Mouse (Mus musculus) adrenal gland, adult (tissue): ENCODE results near the gene Tff3.
A peak's percentile ranks its signal among the peaks of the same experiment; 100 is the strongest.

Experiments used
- DNase-seq, 2 experiments: peaks; one replicate each; pipeline ENCODE4 v3.0.0; 2022 to 2023; ENCODE audit warnings: low spot score in 1 of 2; ENCODE audit not compliant: inconsistent age in 2 of 2

Gene Tff3

GRCm38 (mm10) chr17:31125548-31126266 lies 3.7 kb downstream of the Tff3 start:
- DNase-seq = no peak

DNA sequence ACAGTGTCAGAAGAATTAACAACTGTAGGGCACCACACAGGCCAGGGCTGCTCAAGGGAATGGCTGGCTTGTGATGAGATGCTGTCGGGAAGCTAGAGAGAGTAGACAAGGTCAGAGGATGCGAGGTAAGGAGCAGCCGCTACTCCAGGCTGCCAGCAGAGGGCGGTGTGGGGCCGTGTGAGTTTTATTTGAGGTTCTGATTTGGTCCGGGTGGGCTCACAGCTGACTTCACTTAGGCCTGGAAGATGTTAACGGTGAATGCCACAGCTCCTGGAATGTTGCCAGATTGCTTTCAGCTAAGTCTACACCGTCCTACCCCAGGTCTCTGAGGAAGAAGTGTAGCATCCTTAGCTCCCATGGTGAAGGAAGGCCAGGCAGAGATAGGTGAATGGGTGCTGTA lies 7.5 kb downstream of the Tff3 start:
- peak; percentile 11 to 45 for DNase-seq

DNA sequence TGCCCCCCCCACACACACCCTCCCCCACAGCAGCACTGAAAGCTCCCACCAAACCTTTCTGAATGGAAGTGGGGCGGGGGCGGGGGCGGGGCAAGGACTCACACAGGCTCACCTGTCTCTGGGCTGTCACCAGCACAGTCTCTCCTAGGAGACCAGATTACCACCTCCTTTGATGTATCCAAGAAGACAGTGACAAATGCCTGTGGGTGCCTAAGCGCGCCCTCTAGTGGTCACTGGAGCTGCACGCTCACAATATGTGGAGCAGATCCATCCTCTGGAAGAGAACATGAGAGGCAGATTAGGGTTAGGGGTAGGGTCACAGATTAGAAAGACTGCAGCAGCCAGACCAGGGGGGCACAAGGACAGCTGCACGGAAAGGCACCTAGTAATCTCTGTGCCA lies 10.0 kb downstream of the Tff3 start:
- peak; percentile 52 to 87 for DNase-seq

DNA sequence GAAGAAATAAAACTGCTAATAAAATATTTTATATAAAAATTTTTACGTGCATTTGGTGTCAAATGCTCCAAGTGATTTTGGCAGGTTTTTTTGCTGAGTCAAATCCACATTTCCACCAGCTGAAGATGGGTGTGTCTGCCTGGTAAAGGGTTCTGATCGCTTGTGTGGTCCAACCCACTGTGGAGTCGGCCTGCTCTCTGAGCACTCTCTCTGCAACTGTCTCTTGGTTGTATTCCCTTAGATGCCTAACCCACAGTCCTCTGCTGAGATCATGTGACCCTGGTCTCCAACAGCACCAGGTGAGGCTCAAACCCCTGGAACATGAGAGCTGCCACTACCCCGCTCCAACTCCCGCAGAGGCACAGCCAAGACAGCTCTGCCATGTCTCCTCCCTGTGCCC lies 11.5 kb downstream of the Tff3 start:
- no peak for DNase-seq

DNA sequence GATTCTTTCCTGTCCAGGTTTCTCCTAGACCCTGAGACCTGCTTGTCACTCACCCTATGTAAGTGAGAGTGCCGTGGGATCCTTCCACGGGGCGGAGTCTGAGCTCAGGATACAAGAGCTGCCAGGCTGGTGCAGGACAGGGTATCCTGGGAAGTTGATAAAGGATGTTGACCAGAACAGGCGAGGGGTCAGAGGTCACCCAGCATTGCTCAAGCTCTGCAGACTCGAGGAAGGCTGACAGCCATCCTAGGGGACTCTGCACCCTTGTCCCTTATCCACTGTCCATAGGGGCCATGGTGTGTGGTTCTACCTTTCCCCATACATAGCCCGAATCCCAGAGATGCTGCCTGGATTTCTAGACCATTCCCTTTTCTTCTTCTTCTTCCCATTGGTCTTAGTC lies 13.4 kb downstream of the Tff3 start:
- DNase-seq = no peak

DNA sequence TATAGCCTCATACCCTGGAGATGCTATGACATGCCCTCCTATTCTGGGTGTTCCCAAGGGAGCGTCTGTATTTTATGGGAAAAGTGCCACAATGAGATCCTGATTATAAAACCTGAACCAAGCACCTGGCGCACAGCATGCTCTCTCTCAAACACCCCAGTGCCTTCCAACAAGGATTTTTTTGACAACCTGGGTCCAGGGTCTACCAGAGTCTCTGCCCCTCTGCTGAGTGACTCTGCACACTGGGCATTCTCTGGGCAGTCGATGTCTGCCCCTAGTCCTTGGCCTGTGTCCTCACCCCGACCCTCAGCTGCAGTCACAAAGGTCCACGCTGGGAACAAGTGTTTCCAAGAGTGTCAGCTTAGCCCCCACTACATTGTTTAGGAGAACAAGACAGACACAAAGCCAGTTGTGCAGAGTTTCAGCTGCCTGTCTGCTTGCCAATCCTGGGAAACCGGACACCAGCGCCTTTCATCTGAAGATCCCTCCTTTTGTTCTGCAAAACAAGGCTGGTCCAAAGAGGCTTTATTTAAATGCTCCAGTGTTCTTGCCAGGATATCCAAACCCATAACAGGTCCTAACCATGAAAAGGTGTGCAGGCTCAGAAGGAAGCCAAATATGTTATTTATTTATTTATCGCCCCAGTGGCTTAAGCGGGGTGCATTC lies 16.1 kb downstream of the Tff3 start:
- no peak for DNase-seq

- no peak for DNase-seq
Observed at GRCm38 (mm10) chr17:31108388-31108787, 21.1 kb downstream of the Tff3 start.

DNA sequence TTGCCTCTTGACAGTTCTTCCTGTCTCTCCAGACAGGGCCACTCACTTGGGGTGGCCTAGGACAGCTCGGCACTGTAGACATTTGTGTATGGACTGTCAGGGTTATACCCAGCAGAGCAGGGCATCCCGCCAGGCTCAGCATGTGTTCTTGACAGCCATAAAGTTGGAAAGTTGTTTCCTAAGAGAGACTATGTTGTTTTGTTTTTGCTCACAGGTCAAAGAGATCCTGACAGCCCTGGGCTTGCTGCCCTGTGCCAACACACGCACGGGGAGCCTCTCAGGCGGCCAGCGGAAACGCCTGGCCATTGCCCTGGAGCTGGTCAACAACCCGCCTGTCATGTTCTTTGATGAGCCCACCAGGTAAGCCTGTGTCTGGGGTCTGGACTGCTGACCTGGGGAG lies 25.6 kb downstream of the Tff3 start:
- peak in 1 of 2 experiments; percentile 36 for DNase-seq

DNA sequence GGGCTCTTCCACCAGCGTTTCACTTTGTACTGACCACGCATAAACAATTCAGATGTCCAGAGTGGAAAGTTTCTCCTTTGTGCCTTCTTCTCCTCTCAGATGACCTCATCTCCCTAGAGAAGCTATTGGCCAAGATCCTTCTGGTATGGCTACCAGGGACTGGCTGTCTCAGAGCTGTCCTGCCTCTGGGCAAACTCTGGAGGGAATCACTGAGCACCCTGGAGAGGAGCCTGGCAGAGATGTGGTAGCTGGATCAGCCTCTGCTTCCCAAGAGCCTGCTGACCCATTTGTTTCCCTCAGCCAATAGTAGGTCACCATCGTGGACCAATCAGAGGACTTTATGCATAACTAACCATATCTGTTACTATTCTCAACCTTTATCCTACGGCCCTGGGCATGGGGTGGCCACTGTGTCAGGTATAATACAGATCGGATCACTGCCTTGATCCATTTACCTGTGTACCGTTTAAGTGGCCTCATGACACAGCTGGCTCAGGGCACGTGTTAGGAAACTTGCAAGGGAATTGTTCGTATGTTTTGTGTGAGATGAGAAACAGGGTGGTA lies 26.4 kb downstream of the Tff3 start:
- DNase-seq = peak in 1 of 2 experiments; percentile 58

DNA sequence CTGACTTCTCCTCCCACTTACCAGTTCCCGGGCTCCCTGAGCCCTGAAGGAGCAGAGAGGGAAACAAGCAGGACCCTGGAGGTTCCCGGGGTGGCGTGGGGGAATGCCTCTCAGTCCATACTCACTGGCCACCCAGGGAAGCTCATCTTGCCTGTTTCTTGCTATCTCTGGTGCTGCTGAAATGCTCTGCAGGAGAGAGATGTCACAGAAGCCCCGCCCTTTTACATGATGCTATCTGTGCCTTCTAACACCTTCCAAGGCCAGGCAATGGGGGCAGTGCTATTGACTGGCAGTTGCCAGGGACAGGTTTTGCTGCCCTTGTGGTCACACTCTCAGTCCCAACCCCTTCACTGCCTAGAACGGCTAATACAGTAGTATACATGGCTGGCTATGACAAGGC lies 30.7 kb downstream of the Tff3 start:
- no peak for DNase-seq

GRCm38 (mm10) chr17:31096893-31097292 lies 32.6 kb downstream of the Tff3 start:
- no peak for DNase-seq

DNA sequence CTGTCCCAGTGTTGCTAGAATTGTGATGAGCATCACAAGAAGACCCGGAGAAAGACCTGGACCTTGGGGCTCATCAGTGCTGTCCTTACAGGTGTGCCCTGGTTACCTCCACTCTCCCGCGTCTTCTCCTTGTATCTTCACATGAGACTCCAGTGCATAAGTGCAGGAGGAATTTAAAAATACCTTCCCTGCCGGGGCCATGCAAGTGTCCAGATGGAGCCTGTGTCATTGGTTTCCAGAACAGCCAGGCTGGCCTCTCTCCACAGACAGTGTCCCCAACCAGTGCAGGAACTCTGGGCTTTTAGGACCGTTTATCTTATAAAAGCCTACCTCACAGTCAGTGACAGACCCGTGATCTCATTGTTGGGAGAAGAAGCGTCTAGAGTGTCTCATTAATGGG lies 33.9 kb downstream of the Tff3 start:
- DNase-seq = no peak

GRCm38 (mm10) chr17:31094781-31095180 lies 34.7 kb downstream of the Tff3 start:
- no peak for DNase-seq

GRCm38 (mm10) chr17:31091023-31091735 lies 38.3 kb downstream of the Tff3 start:
- DNase-seq = no peak

DNA sequence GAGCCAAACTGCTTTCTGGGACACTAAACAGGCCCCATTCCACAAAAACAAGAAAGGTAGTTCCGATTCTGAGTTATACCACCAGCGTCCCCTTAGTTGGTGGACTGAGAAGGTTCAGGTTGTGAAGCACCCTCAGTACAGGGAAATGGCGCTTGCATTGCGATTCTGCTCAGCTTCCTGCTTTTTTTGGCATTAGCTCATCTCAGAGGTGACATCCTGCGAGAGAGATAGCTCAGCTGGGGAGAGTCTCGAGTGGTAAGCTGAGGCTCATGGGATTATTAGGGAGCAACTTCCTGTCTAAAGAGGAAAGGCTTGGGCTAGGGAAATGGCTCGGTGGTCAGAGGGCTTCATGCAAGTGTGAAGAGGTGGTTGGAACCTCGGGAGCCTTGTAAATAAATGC lies 39.6 kb downstream of the Tff3 start:
- DNase-seq = no peak

DNA sequence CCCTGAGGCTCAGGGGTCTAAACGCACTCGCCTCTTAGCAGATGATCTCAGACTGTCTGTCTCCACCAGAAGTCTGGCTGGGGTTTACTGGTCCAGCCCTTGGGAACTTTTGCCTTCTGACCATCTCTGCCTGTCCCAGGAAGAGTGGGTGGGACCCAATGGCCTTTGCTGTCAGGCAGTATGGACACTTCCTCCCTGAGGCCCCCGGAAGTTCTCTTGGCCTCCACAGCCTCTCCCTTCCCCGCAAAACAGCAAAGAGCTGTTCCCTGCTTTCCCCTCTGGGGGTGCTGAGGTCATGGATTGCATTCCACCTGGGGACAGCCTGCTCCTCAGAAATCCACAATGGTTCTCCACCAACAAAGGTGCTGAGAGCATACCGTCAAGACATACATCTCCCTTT lies 40.7 kb downstream of the Tff3 start:
- no peak for DNase-seq

- DNase-seq = no peak
Observed at GRCm38 (mm10) chr17:31086196-31086595, 43.2 kb downstream of the Tff3 start.

DNA sequence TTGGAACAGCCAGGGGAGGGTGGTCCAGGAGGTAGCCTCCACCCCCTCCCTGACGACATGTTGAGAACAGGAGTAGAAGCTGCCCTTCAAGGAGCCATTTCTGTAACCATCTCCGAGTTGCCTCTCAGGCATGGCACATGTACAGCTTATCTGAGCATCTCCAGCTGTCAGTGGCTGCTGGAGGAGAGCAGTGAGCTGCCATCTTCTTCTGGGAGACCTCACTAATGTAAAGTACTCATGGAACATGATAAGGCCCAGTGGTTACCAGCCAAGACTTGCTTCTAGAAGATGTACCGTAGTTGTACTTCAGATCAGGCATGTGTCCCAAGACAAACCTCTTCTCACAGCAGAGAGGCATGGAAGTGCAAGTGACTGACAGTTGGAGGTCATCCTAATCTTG lies 43.9 kb downstream of the Tff3 start:
- DNase-seq = no peak

GRCm38 (mm10) chr17:31082296-31083078 lies 47.0 kb downstream of the Tff3 start:
- no peak for DNase-seq

DNA sequence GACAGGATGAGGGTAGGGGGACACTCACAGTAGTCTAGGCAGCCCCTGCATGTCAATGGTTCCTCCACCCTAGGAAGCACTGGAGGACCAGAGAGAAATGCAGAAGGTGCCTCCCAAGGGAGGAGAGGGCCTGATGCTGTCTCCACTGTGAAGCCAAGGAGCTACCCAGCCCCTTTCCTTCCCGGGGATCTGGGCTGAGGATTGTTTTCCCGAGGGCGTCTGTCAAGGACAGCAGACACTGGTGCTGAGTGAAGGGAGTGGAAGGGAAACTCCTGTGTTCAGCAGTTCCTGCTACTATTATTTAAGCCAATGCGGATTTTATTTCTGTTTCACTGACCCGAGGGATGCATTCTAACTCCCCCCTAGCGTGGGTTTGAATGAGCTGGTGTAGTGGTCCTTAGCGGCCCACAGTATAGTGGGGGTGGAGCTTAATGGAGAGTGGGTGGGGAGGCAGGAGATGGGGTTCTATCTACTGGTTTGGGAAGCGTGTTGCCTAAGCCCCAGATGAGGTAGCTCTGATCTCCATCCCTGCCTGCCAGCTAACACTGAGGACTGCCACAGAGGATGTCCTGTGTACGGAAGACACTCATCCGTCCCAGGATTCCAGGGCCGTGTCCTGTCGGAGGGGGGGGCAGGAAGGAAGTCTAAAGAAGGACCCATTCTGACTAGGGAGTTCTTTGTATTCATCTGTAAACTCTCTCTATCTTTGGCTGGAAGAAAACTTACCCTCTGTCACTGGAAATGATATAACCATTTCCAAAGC lies 50.2 kb downstream of the Tff3 start:
- peak; percentile 35 to 58 for DNase-seq
